Mouse (Mus musculus): ENCODE measurements around the gene Supt4a.
A peak's percentile ranks its signal among the peaks of the same experiment; 100 is the strongest.

The Supt4a gene

GRCm38 (mm10) chr11:87725515-87725914, 11.8 kb upstream of the Supt4a start:
- peak; percentile 36 for DNase-seq (ENCODE audit: low read depth)

- DNase-seq (ENCODE audit: low read depth) = peak; percentile 69
Measured at GRCm38 (mm10) chr11:87725964-87726562, 11.3 kb upstream of the Supt4a start.

GRCm38 (mm10) chr11:87727021-87727420, 10.3 kb upstream of the Supt4a start:
- no peak for DNase-seq (ENCODE audit: low read depth)

- DNase-seq (ENCODE audit: low read depth) = no peak
Measured at GRCm38 (mm10) chr11:87727471-87727870, 9.9 kb upstream of the Supt4a start.

- no peak for DNase-seq (ENCODE audit: low read depth)
Measured at GRCm38 (mm10) chr11:87728850-87729592, 8.3 kb upstream of the Supt4a start.

- DNase-seq (ENCODE audit: low read depth) = no peak
Measured at GRCm38 (mm10) chr11:87729593-87730185, 7.7 kb upstream of the Supt4a start.

GRCm38 (mm10) chr11:87730652-87731310, 6.6 kb upstream of the Supt4a start:
- no peak for DNase-seq (ENCODE audit: low read depth)

GRCm38 (mm10) chr11:87734346-87734745, 3.0 kb upstream of the Supt4a start:
- no peak for DNase-seq (ENCODE audit: low read depth)

- DNase-seq (ENCODE audit: low read depth) = no peak
Measured at GRCm38 (mm10) chr11:87735691-87736090, 1.7 kb upstream of the Supt4a start.

- peak; percentile 83 for DNase-seq (ENCODE audit: low read depth)
Measured at GRCm38 (mm10) chr11:87736647-87737134, 661 bp upstream of the Supt4a start.

- no peak for DNase-seq (ENCODE audit: low read depth)
Measured at GRCm38 (mm10) chr11:87743691-87744090, 6.3 kb downstream of the Supt4a start.

- DNase-seq (ENCODE audit: low read depth) = no peak
Measured at GRCm38 (mm10) chr11:87744964-87745363, 7.6 kb downstream of the Supt4a start.

- DNase-seq (ENCODE audit: low read depth) = no peak
Measured at GRCm38 (mm10) chr11:87745632-87746555, 8.5 kb downstream of the Supt4a start.

GRCm38 (mm10) chr11:87747312-87747711, 10.0 kb downstream of the Supt4a start:
- DNase-seq (ENCODE audit: low read depth) = no peak

GRCm38 (mm10) chr11:87747716-87748115, 10.4 kb downstream of the Supt4a start:
- no peak for DNase-seq (ENCODE audit: low read depth)

- DNase-seq (ENCODE audit: low read depth) = peak; percentile 94
Measured at GRCm38 (mm10) chr11:87748132-87749119, 11.1 kb downstream of the Supt4a start.

GRCm38 (mm10) chr11:87749192-87750042, 12.1 kb downstream of the Supt4a start:
- DNase-seq (ENCODE audit: low read depth) = peak; percentile 99

GRCm38 (mm10) chr11:87750043-87750421, 12.7 kb downstream of the Supt4a start:
- peak; percentile 72 for DNase-seq (ENCODE audit: low read depth)

- peak; percentile 86 for DNase-seq (ENCODE audit: low read depth)
Measured at GRCm38 (mm10) chr11:87750521-87750920, 13.2 kb downstream of the Supt4a start.
